Mouse (Mus musculus) G1E (cell line): Measurements from ENCODE around the gene Osbpl10.

ENCODE experiments used
- CTCF ChIP-seq: IDR thresholded peaks from 2 replicates; pipeline ENCODE4 v1.5.1; 2012; ENCODE audit warnings: low read depth, low read length, inconsistent platforms, mixed read lengths
- GATA1 ChIP-seq: IDR thresholded peaks from 2 replicates; pipeline ENCODE4 v1.6.1; 2012; ENCODE audit warnings: borderline replicate concordance, low read length, inconsistent platforms, mixed read lengths
- GATA2 ChIP-seq: IDR thresholded peaks from 2 replicates; pipeline ENCODE4 v1.6.1; 2012; ENCODE audit warnings: low read depth, low read length, inconsistent platforms, borderline replicate concordance
- POLR2AphosphoS5 ChIP-seq: IDR thresholded peaks from 2 replicates; pipeline ENCODE4 v1.6.1; 2012; ENCODE audit warnings: low read depth, low read length, inconsistent platforms; ENCODE audit not compliant: insufficient replicate concordance

DNA sequence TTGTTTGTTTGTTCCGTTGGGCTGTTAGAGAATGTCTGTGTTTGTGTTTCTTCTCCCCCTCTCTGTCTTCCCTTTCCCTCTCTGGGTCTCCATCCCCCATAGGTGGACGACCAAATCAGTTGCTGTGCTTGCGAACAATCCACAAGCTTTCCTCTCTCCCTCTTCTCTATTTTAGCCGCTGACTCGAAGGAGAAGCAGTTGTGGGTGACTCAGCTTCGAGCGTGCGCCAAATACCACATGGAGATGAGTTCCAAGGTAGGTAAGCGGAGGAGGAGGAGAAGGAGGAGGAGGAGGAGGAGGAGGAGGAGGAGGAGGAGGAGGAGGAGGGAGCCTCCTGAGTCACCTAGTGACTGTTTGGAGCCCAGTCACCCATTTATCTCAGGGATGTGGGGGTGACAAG is 88.7 kb downstream of the Osbpl10 start:
- TF ChIP-seq CTCF (no peak), GATA1 (no peak), GATA2 (no peak), POLR2AphosphoS5 (no peak)
